Mouse (Mus musculus) liver, adult 2 months (tissue): ENCODE measurements around the gene Gpatch2l.

ENCODE experiments used
- CTCF ChIP-seq: fragments of 200-500 bp; IDR thresholded peaks from 2 replicates; pipeline ENCODE4 v1.5.1; 2011; ENCODE audit warnings: low read depth, low read length, control low read depth
- POLR2A ChIP-seq: fragments of 200-500 bp; IDR thresholded peaks from 2 replicates; pipeline ENCODE4 v1.6.1; 2011; ENCODE audit warnings: low read length, control low read depth; ENCODE audit not compliant: insufficient read depth; ENCODE audit errors: extremely low read depth

- TF ChIP-seq CTCF (no peak), POLR2A (no peak)
Measured at GRCm38 (mm10) chr12:86324297-86324696, 82.6 kb downstream of the Gpatch2l start.
